Mouse (Mus musculus): ENCODE results near the gene Cd247.
A peak's percentile ranks its signal among the peaks of the same experiment; 100 is the strongest.

GRCm38 (mm10) chr1:165771491-165771897, 17.0 kb upstream of the Cd247 start:
- TF ChIP-seq CTCF (IDR thresholded peaks at IDR 0.05; ENCODE audit: low read depth) (peak; percentile 98), EP300 (IDR thresholded peaks at IDR 0.05; ENCODE audit: low read depth) (no peak)

Measured in liver, embryonic 14.5 days (tissue).